Mouse (Mus musculus): Measurements from ENCODE around the gene Babam2. TPM values are rescaled to one million over a fixed set of nuclear protein-coding genes. Genes with fewer than 3 reads are reported as not detected.

Gene Babam2
- total and polyA plus RNA-seq, 2 experiments from 2014 or later: 30.9 to 58.9 TPM

DNA sequence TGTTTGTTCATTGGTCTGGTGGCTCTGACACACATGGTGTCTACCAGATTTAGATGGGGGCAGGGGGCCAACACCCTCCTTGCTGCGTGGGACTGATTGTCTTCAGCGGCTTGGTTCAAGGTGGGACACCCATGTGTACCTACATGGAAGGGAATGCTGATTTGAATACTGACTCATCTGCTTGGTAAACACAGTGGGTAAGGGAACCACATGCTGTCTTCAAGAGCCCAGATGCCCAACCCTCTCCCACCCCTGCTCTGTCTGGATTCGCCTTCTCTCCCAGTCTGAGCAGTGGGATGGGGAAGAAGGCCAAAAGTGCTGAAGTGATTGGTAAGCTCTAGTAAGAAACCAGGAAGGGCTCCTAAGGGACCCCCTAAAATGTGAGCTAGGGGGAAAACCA, 373.3 kb downstream of the Babam2 start:
- Histone ChIP-seq H3K4me3 (ENCODE audit: low read depth, low read length) (no peak overlapping the region), H3K27ac (ENCODE audit: low read depth, low read length) (no peak overlapping the region), H3K36me3 (ENCODE audit: insufficient read depth, low read length) (no peaks in the 10 kb centered on the region), H3K9me3 (ENCODE audit: low read length) (no peaks in the 10 kb centered on the region), H3K4me1 (ENCODE audit: insufficient read depth, low read length) (no peaks in the 10 kb centered on the region), H3K9ac (replicated peaks; ENCODE audit: low read length, poor library complexity, severe bottlenecking) (no peak overlapping the region), H3K27me3 (ENCODE audit: insufficient read depth, low read length) (no peaks in the 10 kb centered on the region), H3K4me2 (ENCODE audit: low read depth, low read length, poor library complexity, severe bottlenecking) (no peak overlapping the region)
- DNase-seq (ENCODE audit: low spot score) (no peak), ATAC-seq (ENCODE audit: low FRiP score) (no peak)
- TF ChIP-seq CTCF (IDR thresholded peaks at IDR 0.05): no peak
- 96% methylated on average over 3 of the region's 3 CpGs for WGBS

DNA sequence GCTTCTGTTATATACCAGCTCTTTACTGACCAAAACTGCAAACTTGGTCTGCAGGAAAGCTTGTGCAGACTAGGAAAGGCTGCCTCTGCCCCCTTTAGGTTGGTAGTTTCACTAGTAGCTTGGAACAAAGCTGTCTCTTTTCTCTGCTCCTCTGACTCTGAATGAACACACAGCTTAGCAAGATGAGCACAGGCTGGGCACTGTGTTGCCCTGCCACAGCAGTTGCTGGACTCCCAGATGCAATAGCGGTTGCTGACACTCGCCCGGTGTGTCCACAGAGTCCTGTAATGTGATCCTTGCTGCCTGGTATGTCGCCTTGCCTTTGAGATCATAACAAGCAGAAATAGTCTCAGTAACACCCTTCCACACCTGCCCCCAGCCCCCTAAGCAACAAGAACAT, 373.8 kb downstream of the Babam2 start:
- TF ChIP-seq CTCF (IDR thresholded peaks at IDR 0.05): no peak
- DNase-seq (ENCODE audit: low spot score): no peak
- WGBS: 94% methylated on average over 4 of the region's 4 CpGs
- H3K27me3 ChIP-seq (ENCODE audit: insufficient read depth, low read length): no peaks in the 10 kb centered on the region
- no peak overlapping the region for H3K4me3 ChIP-seq (ENCODE audit: low read depth, low read length)
- ATAC-seq (ENCODE audit: low FRiP score): no peak
- H3K4me1 ChIP-seq (ENCODE audit: insufficient read depth, low read length): no peaks in the 10 kb centered on the region
- no peak overlapping the region for H3K4me2 ChIP-seq (ENCODE audit: low read depth, low read length, poor library complexity, severe bottlenecking)
- no peaks in the 10 kb centered on the region for H3K9me3 ChIP-seq (ENCODE audit: low read length)
- no peak overlapping the region for H3K9ac ChIP-seq (replicated peaks; ENCODE audit: low read length, poor library complexity, severe bottlenecking)
- H3K36me3 ChIP-seq (ENCODE audit: insufficient read depth, low read length): no peaks in the 10 kb centered on the region
- no peak overlapping the region for H3K27ac ChIP-seq (ENCODE audit: low read depth, low read length)

GRCm38 (mm10) chr5:32071824-32072223, 374.3 kb downstream of the Babam2 start:
- no peak for ATAC-seq (ENCODE audit: low FRiP score)
- H3K36me3 ChIP-seq (ENCODE audit: insufficient read depth, low read length): no peaks in the 10 kb centered on the region
- no peaks in the 10 kb centered on the region for H3K9me3 ChIP-seq (ENCODE audit: low read length)
- no peak for TF ChIP-seq CTCF (IDR thresholded peaks at IDR 0.05)
- H3K9ac ChIP-seq (replicated peaks; ENCODE audit: low read length, poor library complexity, severe bottlenecking): no peak overlapping the region
- no peak for DNase-seq (ENCODE audit: low spot score)
- H3K4me3 ChIP-seq (ENCODE audit: low read depth, low read length): no peak overlapping the region
- no peaks in the 10 kb centered on the region for H3K27me3 ChIP-seq (ENCODE audit: insufficient read depth, low read length)
- H3K4me2 ChIP-seq (ENCODE audit: low read depth, low read length, poor library complexity, severe bottlenecking): no peak overlapping the region
- H3K27ac ChIP-seq (ENCODE audit: low read depth, low read length): no peak overlapping the region
- 96% methylated on average over 5 of the region's 5 CpGs for WGBS
- no peaks in the 10 kb centered on the region for H3K4me1 ChIP-seq (ENCODE audit: insufficient read depth, low read length)

GRCm38 (mm10) chr5:32072877-32073276, 375.4 kb downstream of the Babam2 start:
- no peak overlapping the region for H3K9ac ChIP-seq (replicated peaks; ENCODE audit: low read length, poor library complexity, severe bottlenecking)
- no peak for ATAC-seq (ENCODE audit: low FRiP score)
- H3K27ac ChIP-seq (ENCODE audit: low read depth, low read length): no peak overlapping the region
- no peaks in the 10 kb centered on the region for H3K27me3 ChIP-seq (ENCODE audit: insufficient read depth, low read length)
- whole genome bisulfite sequencing: 93% methylated on average over 3 of the region's 3 CpGs
- H3K36me3 ChIP-seq (ENCODE audit: insufficient read depth, low read length): no peaks in the 10 kb centered on the region
- H3K9me3 ChIP-seq (ENCODE audit: low read length): no peaks in the 10 kb centered on the region
- H3K4me3 ChIP-seq (ENCODE audit: low read depth, low read length): no peak overlapping the region
- no peaks in the 10 kb centered on the region for H3K4me1 ChIP-seq (ENCODE audit: insufficient read depth, low read length)
- no peak for TF ChIP-seq CTCF (IDR thresholded peaks at IDR 0.05)
- H3K4me2 ChIP-seq (ENCODE audit: low read depth, low read length, poor library complexity, severe bottlenecking): no peak overlapping the region
- DNase-seq (ENCODE audit: low spot score): no peak

GRCm38 (mm10) chr5:32074053-32074452, 376.6 kb downstream of the Babam2 start:
- Histone ChIP-seq H3K36me3 (ENCODE audit: insufficient read depth, low read length) (no peaks in the 10 kb centered on the region), H3K27ac (ENCODE audit: low read depth, low read length) (no peak overlapping the region), H3K4me3 (ENCODE audit: low read depth, low read length) (no peak overlapping the region), H3K9me3 (ENCODE audit: low read length) (no peaks in the 10 kb centered on the region), H3K4me1 (ENCODE audit: insufficient read depth, low read length) (no peaks in the 10 kb centered on the region), H3K4me2 (ENCODE audit: low read depth, low read length, poor library complexity, severe bottlenecking) (no peak overlapping the region), H3K27me3 (ENCODE audit: insufficient read depth, low read length) (no peaks in the 10 kb centered on the region), H3K9ac (replicated peaks; ENCODE audit: low read length, poor library complexity, severe bottlenecking) (no peak overlapping the region)
- DNase-seq (ENCODE audit: low spot score) (no peak), ATAC-seq (ENCODE audit: low FRiP score) (no peak)
- WGBS: 84% methylated on average over 3 of the region's 3 CpGs
- no peak for TF ChIP-seq CTCF (IDR thresholded peaks at IDR 0.05)

DNA sequence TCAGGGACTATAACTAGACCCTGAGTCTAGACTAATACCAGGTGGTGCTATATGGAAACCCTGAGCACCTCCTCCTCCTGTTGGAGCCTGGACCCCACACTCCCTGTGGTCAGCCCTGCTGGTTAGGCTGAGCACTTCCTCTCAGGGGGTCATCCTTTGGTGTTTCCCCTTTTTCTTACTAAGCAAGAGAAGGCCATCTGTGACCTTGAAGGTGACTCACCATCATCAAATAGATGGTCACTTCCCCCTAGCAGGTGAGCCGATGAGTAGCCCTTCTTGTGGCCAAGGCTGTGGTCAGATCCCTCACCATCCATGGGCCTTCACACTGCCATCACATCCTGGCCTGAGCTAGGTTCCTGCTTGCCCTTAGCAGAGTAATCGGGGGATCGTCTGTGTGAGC, 379.7 kb downstream of the Babam2 start:
- TF ChIP-seq CTCF (IDR thresholded peaks at IDR 0.05): no peak
- no peak for ATAC-seq (ENCODE audit: low FRiP score)
- H3K36me3 ChIP-seq (ENCODE audit: insufficient read depth, low read length): no peaks in the 10 kb centered on the region
- no peak overlapping the region for H3K9ac ChIP-seq (replicated peaks; ENCODE audit: low read length, poor library complexity, severe bottlenecking)
- no peak overlapping the region for H3K4me2 ChIP-seq (ENCODE audit: low read depth, low read length, poor library complexity, severe bottlenecking)
- no peak for DNase-seq (ENCODE audit: low spot score)
- H3K9me3 ChIP-seq (ENCODE audit: low read length): no peaks in the 10 kb centered on the region
- no peak overlapping the region for H3K27ac ChIP-seq (ENCODE audit: low read depth, low read length)
- H3K4me3 ChIP-seq (ENCODE audit: low read depth, low read length): no peak overlapping the region
- no peaks in the 10 kb centered on the region for H3K27me3 ChIP-seq (ENCODE audit: insufficient read depth, low read length)
- H3K4me1 ChIP-seq (ENCODE audit: insufficient read depth, low read length): no peaks in the 10 kb centered on the region
- WGBS: 87% methylated on average over 3 of the region's 3 CpGs
